Mouse (Mus musculus) erythroblast, embryonic 14.5 days (primary cell): Measurements from ENCODE around the gene Derl3. TPM values are rescaled to one million over a fixed set of nuclear protein-coding genes. Genes with fewer than 3 reads are reported as not detected.
A peak's percentile ranks its signal among the peaks of the same experiment; 100 is the strongest.

Source experiments
- H3K27me3 ChIP-seq: 2 replicates; pipeline ENCODE4 v1.6.1; 2012; ENCODE audit warnings: inconsistent platforms; ENCODE audit not compliant: control insufficient read depth
- H3K36me3 ChIP-seq: 2 replicates; pipeline ENCODE4 v1.6.1; 2012; ENCODE audit warnings: mild to moderate bottlenecking, inconsistent platforms; ENCODE audit not compliant: control insufficient read depth
- H3K4me1 ChIP-seq: 2 replicates; pipeline ENCODE4 v1.6.1; 2012; ENCODE audit warnings: inconsistent platforms; ENCODE audit not compliant: control insufficient read depth
- H3K4me3 ChIP-seq: replicated peaks from 2 replicates; pipeline ENCODE3; 2012; ENCODE audit warnings: moderate library complexity, mild to moderate bottlenecking, inconsistent platforms
- H3K9me3 ChIP-seq: 2 replicates; pipeline ENCODE4 v1.6.1; 2012; ENCODE audit warnings: low read length, inconsistent platforms, mixed read lengths; ENCODE audit not compliant: control insufficient read depth
- GATA1 ChIP-seq: IDR thresholded peaks from 2 replicates; pipeline ENCODE4 v1.6.1; 2012; ENCODE audit warnings: low read length, inconsistent platforms, mixed read lengths
- TAL1 ChIP-seq: IDR thresholded peaks from 3 replicates; pipeline ENCODE4 v1.6.1; 2012; ENCODE audit warnings: low read length, inconsistent platforms, mixed read lengths
- polyA plus RNA-seq: library from polyadenylated mRNA; stranded (reverse); fragments of >175 nt; gene quantifications from 2 replicates; pipeline ENCODE4 v1.2.3, GENCODE M21; 2012

The Derl3 gene
- polyA plus RNA-seq, 1 experiment, result not detected

- no peak overlapping the region for H3K4me3 ChIP-seq
- peaks cover 12% of the 10 kb centered on the region for H3K9me3 ChIP-seq
- peaks cover 12% of the 10 kb centered on the region for H3K36me3 ChIP-seq
- TF ChIP-seq GATA1, result no peak
- no peak for TF ChIP-seq TAL1
- H3K27me3 ChIP-seq, result peaks cover 3% of the 10 kb centered on the region; the same call in 1 of the 2 replicates
- peaks cover 33% of the 10 kb centered on the region for H3K4me1 ChIP-seq
Observed at GRCm38 (mm10) chr10:75861587-75861986, 31.6 kb upstream of the Derl3 start.

GRCm38 (mm10) chr10:75872025-75872914 lies 20.9 kb upstream of the Derl3 start:
- no peaks in the 10 kb centered on the region for H3K36me3 ChIP-seq
- H3K27me3 ChIP-seq, result no peaks in the 10 kb centered on the region
- peaks cover 13% of the 10 kb centered on the region for H3K4me1 ChIP-seq
- peak overlapping the region; percentile 55 for H3K4me3 ChIP-seq
- TF ChIP-seq GATA1, result no peak
- TF ChIP-seq TAL1, result no peak
- H3K9me3 ChIP-seq, result no peaks in the 10 kb centered on the region

DNA sequence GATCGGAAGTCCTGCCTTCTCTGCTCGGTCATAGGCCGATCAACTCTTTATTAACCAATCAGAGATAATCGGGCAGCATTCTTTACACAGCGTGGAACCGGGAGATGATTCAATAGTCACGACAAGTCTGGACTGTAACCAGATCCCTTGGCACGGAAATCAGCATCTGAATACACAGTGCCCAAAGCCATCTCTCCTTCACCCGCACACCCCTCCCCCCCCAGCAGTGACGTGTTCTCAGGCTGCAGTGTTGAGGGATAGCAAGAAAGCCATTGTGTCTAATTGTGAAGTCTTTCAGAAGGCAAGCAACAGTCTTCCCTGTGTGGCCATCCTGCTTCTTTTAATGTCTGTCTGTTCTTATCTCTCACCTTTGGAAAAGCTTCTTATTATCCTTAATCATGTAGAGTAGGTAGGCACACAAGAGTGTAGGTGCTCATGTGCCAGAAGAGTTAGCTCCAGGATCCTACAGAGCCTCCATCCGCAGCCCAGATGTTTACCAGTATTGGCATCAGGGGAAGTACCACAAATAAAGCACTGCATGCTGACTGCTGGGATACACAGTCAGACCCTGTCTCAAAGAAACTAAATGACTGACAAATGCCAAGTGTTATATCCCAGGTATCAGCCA lies 20.2 kb upstream of the Derl3 start:
- H3K4me1 ChIP-seq, result peaks cover 13% of the 10 kb centered on the region
- no peaks in the 10 kb centered on the region for H3K27me3 ChIP-seq
- no peaks in the 10 kb centered on the region for H3K9me3 ChIP-seq
- H3K36me3 ChIP-seq, result no peaks in the 10 kb centered on the region
- H3K4me3 ChIP-seq, result peak overlapping the region; percentile 55
- TF ChIP-seq GATA1 (no peak), TAL1 (no peak)

- Histone ChIP-seq H3K27me3 (no peaks in the 10 kb centered on the region), H3K36me3 (no peaks in the 10 kb centered on the region), H3K4me1 (peaks cover 13% of the 10 kb centered on the region), H3K4me3 (no peak overlapping the region), H3K9me3 (no peaks in the 10 kb centered on the region)
- TF ChIP-seq GATA1, result no peak
- no peak for TF ChIP-seq TAL1
Observed at GRCm38 (mm10) chr10:75873543-75874170, 19.6 kb upstream of the Derl3 start.

DNA sequence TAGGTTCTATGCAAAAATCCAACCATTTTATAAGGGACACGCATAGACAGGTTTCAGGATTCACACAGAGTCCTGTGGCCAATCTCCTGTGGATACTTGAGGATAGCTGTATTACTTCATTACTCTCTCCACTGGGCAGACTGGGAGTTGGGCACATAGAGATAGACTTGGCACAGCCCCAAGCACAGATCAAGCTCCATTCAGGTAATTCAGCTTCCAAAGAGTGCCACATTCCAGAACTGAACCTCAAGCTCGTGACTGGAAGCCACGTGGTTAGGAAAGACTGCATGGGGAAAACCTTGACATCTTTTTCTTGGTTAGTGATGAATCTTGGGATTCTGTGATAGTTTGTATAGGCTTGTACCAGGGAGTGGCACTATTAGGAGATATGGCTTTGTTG lies 14.4 kb upstream of the Derl3 start:
- Histone ChIP-seq H3K4me3 (no peak overlapping the region), H3K36me3 (no peaks in the 10 kb centered on the region), H3K4me1 (peaks cover 2% of the 10 kb centered on the region; the same call in 1 of the 2 replicates), H3K27me3 (peaks cover 20% of the 10 kb centered on the region), H3K9me3 (no peaks in the 10 kb centered on the region)
- TF ChIP-seq TAL1 (no peak), GATA1 (no peak)

DNA sequence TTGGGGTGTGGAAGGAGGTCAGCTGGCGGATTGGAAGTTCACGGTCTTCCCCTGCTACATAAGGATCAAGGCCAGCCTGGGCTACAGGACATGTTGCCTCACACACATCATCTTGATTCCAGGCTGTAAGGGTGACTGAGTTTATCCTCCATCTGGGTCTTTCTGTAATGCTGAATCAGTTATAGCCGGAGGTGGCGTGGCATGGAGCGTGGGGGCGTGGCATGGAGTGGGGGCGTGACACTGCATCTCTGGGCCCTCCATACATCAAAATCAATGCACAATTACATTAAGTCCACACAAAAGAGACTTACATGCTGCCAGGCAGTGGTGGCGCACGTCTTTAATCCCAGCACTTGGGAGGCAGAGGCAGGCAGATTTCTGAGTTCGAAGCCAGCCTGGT lies 12.9 kb upstream of the Derl3 start:
- Histone ChIP-seq H3K27me3 (peaks cover 26% of the 10 kb centered on the region), H3K4me3 (no peak overlapping the region), H3K4me1 (peaks cover 2% of the 10 kb centered on the region; the same call in 1 of the 2 replicates), H3K36me3 (no peaks in the 10 kb centered on the region), H3K9me3 (no peaks in the 10 kb centered on the region)
- no peak for TF ChIP-seq TAL1
- no peak for TF ChIP-seq GATA1

GRCm38 (mm10) chr10:75880771-75881577 lies 12.2 kb upstream of the Derl3 start:
- TF ChIP-seq TAL1, result no peak
- TF ChIP-seq GATA1, result no peak
- no peak overlapping the region for H3K4me3 ChIP-seq
- no peaks in the 10 kb centered on the region for H3K36me3 ChIP-seq
- peaks cover 29% of the 10 kb centered on the region for H3K27me3 ChIP-seq
- no peaks in the 10 kb centered on the region for H3K9me3 ChIP-seq
- H3K4me1 ChIP-seq, result peaks cover 2% of the 10 kb centered on the region; the same call in 1 of the 2 replicates

GRCm38 (mm10) chr10:75881578-75882432 lies 11.4 kb upstream of the Derl3 start:
- Histone ChIP-seq H3K9me3 (no peaks in the 10 kb centered on the region), H3K27me3 (peaks cover 31% of the 10 kb centered on the region), H3K4me3 (no peak overlapping the region), H3K36me3 (no peaks in the 10 kb centered on the region), H3K4me1 (peaks cover 2% of the 10 kb centered on the region; the same call in 1 of the 2 replicates)
- no peak for TF ChIP-seq GATA1
